Mouse (Mus musculus) thymus, postnatal 10 days (tissue): ENCODE results near the gene Rbm34.
A peak's percentile ranks its signal among the peaks of the same experiment; 100 is the strongest.

Experiments used
- DNase-seq, 2 experiments: peaks; one replicate each; pipeline ENCODE4 v3.0.0; 2021; ENCODE audit warnings: low spot score in 2 of 2

Gene Rbm34

DNA sequence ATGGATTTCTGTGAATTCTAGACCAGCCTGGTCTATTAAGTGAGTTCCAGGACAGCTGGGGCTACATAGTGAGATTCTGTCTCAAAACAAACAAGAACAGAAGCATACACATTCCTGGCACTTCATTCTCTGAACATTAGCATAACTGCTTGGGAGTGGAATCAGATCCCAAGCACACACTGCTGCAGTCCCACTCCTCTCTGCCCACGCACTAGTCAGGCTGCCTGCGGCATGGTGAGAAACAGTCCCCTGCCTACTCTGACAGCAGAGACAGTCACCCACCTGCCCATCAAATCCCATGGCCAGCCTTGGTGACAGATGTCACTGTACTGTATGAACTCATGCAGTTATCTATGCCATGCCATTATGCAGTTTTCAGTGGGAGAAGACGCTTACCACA lies 9.4 kb downstream of the Rbm34 start:
- DNase-seq: no peak

DNA sequence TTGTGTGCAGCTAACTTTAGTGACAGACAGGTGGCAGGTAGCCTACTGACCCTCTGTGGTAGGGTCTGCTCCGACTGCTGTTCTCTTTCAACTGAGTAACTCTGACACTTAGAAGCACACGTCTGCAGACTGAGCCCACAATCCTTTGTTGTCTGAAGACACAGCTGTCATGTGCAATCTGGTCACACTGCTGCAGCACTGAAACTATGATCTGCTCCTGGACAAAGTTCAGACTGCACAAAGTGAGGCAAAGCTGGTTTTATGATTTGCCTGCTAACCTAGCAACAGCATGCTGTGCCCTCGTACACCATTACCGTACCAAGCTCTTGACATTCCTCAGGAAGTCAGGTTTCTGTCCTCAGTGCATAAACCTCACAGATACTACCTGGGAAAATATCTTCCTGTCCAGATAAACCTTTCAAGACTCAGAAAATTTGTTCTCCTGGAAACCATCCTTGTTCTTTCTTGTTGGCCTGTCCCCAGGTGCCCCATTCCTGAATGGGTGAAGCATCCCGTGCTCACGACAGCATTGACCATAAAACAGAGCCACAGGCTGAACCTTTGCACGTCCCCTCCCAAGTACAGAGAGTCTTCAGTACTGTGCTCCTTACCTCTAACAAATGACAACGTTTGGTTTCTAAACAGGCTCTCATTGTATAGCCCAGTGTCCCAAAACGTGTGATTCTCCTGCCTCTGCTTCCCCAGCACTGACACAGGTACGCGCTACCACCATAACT lies 18.8 kb downstream of the Rbm34 start:
- no peak for DNase-seq

DNA sequence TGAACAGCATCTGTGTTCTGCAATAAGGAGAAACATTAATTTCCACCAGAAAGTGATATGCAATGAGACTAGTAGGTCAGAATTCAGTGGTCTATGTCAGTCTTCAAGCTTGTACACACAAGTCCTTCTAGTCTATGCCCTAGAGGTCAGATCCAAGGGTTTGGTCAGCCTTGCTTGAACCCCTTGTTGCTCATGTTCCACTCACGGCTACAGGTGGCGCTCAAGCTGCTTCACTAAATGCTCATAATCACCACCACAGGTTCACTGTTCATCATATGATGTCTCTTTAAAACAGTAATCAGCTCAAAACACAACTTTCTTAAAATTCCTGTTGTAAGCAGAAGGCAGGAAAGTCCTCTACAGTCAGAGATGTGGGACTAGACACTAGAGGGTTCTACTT lies 21.3 kb downstream of the Rbm34 start:
- no peak for DNase-seq

DNA sequence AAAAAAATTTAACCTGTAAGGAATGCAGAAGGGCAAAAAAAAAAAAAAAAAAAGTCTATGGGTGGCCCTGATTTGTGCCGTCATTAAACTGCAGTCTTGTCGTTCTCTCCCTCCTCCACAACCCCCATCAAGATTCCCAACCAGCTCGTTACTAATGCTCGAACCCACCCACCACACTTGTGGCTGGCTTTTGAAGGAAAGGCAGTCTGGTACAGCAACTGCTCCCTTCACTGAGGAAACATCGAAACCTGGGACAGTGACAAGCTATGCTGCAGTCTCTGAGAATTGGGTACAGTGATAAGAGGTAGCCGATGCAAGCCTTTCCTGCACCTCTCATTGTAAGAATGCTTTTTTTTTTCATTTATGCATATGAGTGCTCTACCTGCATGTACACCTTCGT lies 24.4 kb downstream of the Rbm34 start:
- DNase-seq: no peak

DNA sequence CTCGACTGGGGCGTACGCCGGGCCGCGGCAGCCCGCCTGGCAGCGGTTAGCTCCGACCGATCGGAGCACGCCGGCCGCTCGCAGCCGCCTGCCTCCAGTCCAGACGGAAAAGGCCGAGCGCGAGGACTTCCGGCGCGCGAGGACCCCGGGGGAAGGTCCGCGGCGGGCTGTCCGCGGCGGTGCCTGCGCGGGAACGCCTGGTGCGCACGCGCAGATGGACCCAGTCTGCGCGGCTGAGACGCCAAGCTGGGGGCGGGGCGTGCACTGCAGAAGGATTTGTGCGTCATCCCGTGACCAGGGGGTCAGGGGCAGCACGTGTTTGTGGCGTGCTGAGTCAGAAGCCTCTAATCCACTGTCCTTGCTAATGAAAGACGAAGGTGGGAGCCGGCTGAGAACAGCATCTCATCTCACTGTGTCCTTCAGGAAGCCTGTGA lies 25.1 kb downstream of the Rbm34 start, which contains the start of gene Tomm20:
TSS of gene Tomm20 (minus strand) at position 115 of the 434 bp plus-strand sequence.
- peak; percentile 82 to 92 for DNase-seq

DNA sequence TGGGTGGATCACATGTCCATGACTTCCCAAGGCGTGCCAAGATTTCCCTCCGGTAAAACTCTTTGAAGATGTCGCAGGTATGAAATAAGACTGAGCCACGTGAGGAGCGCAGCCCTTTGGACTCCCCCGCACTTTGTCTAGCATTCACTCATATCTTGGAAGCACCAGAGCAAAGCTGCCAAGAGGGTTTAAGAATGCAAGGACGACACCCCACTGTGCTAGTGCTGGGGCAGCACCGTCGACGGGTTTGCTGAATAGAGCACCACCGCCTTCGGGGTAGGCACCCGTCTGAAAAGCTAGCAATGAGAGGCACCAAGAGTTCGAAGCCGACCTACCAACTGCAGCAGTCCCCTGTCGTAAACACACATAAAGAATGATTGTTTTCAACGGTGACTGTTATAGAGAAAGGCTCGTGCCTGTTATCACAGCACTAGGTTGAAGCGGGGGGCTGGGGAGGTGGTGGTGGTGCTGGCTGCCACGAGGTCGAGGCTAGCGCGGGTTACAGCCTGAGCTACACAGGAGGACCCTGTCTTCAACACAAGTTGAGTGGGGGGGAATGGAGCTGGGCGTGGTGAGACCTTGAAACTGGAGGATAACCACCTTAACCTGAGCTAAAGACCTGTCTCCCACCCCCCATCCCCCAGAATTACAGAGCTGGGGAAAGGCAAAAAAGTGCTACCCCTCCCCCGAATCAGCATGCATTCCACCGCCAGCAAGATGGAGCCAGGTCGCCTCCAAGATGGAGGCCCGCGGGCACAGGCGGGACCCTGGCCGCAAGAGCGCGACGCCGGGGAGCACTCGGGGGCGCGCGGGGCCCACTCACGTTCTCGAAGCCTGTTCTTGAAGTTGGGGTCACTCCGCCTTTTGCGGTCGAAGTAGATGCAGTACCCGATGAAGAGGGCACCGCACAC lies 25.8 kb downstream of the Rbm34 start:
- DNase-seq: peak; percentile 26 to 29

DNA sequence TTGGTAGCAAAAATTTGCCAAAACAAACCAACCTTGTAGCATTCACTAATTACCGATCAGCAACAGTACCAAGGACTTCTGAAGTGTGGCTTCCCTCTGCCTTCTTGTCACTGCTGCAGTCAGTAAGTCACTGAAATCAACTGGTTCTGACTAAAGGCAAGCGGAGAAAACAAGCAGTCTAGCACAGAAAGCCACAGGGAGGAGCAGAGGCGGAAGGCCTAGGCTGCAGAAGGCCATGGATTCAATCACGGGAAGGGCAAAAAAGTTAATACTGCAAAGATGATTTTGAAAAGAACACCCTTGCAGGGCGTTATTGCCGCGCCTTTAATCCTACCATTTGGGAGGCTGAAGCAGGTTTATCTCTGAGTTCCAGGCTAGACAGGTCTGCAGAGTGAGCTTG lies 27.3 kb downstream of the Rbm34 start:
- DNase-seq: no peak

DNA sequence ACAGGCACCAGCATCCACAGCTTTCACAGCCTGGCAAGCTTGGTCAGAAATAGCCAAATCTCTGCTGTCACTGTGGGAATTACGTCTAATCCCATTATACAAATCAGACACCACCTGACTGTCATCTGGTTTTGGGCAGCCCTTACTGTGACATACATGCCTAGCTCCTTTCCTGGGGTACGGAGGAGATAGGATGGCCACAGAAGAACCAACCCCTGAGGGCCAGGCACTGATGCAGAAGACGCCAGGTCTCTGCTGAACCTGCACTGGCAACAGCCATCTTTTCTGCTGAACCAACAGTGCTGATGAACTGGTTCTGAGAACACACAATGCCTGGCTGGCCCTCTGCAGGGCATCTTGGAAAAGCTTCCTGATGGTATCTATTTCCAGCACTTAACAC lies 33.5 kb downstream of the Rbm34 start:
- DNase-seq: no peak

DNA sequence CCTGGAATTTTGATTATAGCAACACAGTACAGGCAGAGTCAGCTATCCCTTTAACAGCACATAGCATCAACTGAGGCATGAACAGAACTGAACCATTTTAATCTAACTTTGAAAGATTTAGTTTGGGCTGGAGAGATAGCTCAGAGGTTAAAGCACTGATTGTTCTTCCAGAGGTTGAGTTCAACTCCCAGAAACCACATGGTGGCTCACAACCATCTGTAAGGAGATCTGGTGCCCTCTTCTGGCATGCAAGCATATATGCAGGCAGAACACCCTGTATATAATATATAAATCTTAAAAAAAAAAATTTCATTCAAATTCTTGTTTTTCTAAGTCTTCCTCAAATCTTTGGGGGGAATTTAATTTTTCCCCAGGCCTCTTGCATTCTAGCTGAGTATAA lies 34.9 kb downstream of the Rbm34 start:
- peak in 1 of 2 experiments; percentile 39 for DNase-seq

DNA sequence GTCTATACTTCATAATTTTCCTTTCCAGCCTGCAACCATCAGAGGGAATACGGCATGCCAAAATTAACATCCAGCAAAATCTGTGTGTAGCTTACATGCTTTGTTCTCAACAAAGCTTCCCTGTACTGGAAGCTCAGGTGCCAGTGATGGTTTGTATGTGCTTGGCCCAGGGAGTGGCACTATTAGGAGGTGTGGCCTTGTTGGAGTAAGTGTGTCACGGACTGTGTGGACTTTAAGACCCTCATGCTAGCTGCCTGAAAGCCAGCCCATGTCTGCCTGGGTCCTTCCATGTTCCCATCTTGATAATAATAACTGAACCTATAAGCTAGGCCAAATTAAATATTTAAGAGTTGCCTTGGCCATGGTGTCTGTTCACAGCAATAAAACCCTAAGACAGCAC lies 35.5 kb downstream of the Rbm34 start:
- no peak for DNase-seq

DNA sequence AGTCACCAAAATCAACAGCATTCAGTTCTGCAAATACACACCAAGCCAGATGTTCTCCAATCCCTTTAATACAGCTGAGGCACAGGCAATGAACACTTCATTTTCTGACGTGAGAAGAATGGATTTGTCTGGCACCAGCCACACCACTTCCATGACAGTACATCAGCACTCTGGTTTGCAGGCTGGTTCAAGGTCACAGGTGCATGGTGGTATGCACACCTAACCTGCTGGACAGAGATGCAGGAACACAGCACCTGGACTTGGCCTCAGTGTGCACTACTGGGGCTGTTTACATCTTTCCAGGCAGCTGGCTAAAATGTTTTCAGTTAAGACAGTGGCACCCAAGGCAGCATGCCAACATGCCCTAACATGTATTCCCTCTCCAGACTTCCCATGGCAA lies 38.2 kb downstream of the Rbm34 start:
- no peak for DNase-seq

DNA sequence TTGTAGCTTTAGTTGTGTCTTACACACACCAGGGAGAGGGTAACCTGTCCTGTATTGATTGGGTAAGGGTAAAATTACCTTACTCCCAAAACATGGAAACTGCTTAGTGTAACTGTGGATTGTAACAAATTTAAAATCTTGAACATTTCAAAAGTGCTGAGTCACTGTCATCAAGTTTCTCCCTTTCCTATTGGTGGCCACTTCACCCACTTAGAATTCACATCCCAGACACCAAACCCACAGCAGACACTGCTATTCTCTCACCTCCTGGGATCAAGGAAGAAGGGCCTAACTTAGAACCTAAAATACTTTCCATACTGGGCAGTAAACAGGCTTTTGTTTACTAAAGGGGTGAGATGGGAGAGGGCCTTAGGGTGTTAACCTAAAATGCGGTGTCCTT lies 38.6 kb downstream of the Rbm34 start:
- no peak for DNase-seq

DNA sequence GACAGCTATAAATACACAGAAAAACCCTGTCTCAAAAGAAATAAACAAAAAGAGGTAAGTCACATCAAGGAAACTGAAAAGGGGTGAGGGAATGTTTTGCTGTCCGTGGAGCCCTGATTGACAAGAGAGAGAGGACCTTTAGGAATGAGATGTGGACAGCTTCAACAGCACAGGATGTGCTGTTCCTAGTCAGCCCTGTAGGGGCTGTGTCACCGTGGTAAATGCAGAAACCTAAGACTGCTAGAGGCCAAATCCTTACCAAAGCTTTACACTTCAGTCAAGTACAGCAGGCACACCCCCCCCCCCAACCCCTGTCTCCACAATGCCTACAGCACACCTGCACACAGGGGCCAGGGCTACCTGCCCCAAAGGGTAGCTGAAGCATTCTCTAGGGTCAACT lies 39.2 kb downstream of the Rbm34 start:
- no peak for DNase-seq

DNA sequence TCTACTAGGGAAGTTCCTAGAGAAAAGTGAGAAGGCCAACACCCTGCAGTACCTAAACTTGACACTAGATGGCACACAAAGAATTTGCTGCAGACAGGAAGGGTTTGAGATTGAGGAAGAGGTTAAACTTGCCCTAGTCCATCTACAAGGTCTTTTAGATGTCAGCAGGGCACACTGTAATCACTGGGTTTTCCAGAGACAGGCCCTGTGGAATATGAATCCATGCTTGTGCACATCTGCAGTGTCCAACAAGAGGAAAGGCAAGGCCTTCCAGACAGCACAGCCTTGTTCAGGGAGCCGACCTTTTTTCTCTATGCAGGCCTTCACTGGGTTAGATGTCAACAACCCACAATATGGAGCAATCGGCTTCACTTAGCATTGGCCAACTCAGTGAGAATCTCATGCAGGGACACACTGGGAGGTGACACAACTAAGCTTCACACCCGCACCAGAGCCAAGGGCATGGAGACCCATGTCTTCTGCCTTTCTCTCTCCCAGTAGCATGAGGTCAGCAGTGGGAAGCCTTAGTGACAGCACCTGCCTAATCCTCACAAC lies 41.2 kb downstream of the Rbm34 start:
- DNase-seq: peak; percentile 20 to 73

DNA sequence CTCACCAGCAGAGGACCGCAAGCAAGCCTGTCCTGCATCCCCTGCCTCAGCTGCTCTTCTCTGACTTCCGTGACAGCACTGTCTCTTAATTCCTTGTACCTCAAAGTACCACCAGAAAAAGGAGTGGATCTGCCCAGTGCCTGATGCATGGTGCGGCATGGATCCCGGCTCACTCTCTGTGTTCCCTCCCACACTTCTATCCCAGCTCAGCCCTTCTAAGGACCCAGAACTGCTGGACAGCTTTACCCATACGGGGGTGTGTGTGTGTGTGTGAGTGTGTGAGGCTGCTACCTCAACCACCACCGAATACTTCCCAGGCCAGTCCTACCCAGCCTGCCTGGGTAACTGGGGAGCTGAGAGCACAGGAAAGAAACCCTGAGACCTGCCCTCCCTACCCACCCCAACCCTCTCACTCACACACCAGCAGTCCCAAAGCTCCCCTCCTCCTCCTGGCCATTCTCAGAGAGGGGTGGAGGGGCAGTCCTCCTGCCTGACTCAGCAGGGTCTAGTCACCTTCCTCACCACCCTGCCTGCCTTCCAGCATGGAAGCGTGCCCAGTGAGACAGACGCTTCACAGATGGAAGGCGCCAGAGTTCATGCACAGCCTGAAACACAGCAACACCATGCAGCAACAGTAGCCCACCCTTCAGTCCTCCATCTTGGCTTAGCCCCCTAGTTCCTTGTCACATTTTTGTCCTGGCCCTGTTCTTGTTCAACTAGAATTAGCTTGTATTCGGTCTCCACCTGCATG lies 41.9 kb downstream of the Rbm34 start:
- no peak for DNase-seq

DNA sequence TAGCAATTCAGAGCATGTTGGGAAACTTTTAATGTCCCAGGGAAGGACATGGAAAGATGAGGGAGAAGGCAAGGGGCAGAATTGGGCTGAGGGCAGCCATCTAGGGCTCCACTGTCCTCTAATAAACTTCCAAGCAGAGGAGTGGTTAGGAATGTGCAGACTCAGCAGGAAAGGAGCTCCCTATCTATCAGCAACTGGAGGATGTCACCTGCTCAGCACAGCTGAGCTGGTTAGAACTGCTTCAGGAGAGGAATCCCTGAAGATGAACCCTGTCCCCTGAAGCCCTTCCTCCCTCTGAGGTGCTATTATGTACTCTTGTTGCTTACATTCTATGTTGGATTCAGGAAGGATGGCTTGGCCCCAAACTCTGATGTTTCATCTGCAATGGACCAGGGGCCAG lies 42.8 kb downstream of the Rbm34 start:
- DNase-seq: no peak

DNA sequence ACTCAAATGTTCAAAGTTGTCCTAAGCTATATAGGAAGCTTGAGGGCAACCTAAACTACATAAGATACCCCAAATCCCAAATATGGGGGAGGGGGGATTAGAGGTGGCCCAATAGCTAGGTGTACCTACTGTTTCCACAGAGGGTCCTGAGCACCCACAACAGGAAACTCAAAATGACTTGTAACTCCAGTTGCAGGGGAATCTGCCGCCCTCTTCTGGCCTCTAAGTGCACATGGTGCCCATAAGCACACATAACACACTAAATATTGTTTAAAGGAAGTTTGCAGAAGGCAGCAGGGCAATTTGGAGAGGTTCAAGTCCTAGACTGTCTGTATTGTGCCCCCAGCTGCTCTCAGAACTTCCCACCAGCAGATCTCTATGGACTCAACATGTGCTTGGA lies 43.8 kb downstream of the Rbm34 start:
- peak; percentile 26 to 36 for DNase-seq

DNA sequence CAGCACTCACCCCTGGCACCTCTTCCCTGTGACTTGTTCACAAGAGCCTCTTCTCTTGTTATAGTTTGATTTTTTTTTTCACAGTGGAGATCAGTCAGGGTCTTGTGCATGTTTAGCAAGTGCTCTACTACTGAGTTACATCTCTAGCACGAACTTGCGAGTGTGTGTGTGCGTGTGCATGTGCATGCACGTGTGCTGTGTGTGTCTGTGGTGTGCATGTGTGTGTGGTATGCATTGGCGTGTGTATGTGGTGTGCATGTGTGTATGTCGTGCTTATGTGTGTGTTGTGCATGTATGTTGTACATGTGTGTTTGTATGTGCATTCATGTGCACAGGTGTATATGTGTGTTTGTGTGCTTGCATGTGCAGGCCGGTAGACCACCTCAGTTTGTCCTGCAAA lies 47.9 kb downstream of the Rbm34 start:
- DNase-seq: no peak

DNA sequence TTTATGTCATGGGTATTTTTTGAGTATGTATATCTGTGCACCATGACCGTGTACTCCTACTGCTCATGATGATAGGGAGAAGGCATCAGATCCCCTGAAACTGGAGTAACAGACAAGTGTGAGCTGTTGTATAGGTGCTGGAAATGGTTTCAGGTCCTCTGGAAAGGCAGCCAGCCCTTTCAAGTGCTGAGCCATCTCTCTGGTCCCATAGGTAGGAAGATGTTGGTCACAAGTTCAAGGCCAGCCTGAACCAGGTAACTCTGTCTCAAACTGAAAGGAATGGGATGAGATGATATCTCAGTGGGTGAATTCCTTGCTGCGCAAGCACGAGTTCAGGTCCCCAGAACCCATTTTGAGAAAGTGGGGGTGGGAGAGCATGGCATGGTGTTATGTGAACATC lies 49.4 kb downstream of the Rbm34 start:
- no peak for DNase-seq

DNA sequence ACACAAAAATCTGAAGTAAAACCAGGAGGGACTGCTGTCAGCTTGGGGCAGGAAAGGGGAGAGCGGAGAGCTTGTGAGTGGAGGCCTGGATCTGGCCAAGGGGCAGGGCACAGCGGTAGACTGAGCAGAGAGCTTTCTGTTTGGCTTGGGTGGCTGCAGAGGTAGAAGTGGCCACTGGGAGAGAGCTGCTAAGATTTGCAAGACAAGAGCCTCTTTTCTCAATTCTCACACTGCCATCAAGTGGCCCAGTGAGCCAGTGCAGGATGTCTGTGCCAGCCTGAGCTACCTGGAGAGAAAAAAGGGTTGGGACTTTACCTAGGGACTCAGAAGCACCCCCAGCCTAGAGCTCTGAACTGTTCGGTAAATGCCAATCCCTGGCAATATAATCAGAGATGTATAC lies 50.0 kb downstream of the Rbm34 start:
- peak; percentile 54 to 65 for DNase-seq

DNA sequence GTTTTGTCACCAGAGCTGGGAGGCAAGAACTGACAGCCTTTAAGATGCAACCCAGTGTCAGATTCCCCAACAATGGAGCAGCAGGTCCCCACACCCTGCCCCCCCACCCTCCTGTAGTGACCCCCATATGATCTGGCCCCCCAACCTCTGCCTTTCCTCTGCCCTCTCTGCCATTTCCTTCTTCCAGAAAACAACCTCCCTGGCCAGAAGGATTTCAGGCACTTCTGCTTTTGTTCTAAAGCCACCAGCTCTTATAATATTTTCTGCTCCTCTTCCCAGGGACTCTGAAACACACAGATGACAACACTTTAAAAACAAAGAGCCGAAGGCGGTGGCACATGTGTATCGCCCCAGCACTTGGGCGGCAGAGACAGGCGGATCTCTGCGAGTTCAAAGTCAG lies 50.5 kb downstream of the Rbm34 start:
- DNase-seq: no peak

DNA sequence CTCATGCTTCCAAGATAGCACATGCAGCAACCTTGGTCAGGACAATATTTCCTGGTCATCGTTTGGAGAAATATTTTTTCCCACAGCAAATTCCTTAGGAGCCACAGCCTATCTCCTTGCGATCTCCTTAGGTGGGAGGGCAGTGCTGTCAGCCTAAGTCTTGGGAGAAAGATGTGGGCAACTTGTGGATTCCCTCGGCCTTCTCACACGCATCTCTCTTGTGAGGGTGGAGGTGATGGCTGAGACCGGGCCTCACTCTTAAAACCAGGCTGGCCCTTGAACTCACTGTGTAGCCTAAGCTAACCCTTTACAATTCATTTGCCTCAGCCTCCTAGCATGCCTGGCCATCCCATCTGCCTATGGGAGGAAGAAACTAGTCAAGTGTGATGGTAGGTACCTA lies 51.2 kb downstream of the Rbm34 start:
- DNase-seq: no peak
